Mouse (Mus musculus) cortical plate, adult 2 months (tissue): ENCODE data around the gene Ccl26.

Source experiments
- CTCF ChIP-seq: fragments of 200-500 bp; IDR thresholded peaks from 2 replicates; pipeline ENCODE4 v1.5.1; 2011; ENCODE audit warnings: mild to moderate bottlenecking, control low read depth, low read length; ENCODE audit not compliant: insufficient read depth; ENCODE audit errors: extremely low read depth
- POLR2A ChIP-seq: fragments of 200-500 bp; IDR thresholded peaks from 2 replicates; pipeline ENCODE4 v1.6.1; 2011; ENCODE audit warnings: mild to moderate bottlenecking, low read length, control low read depth; ENCODE audit not compliant: insufficient read depth; ENCODE audit errors: extremely low read depth

GRCm38 (mm10) chr5:135531306-135531845 is 32.0 kb downstream of the Ccl26 start:
- TF ChIP-seq CTCF (no peak), POLR2A (no peak)
